Mouse (Mus musculus): ENCODE results near the gene Cmc1. TPM values are rescaled to one million over a fixed set of nuclear protein-coding genes. Genes with fewer than 3 reads are reported as not detected.
A peak's percentile ranks its signal among the peaks of the same experiment; 100 is the strongest.

The Cmc1 gene
- 10 to 100 TPM; 18.0 to 22.4 TPM for total RNA-seq (2021)
- long read RNA-seq, experiment 1, transcript Cmc1-201 (4 exons, 1,169 nt) = major isoform, 26 of 27 reads
- long read RNA-seq, experiment 1, partial matches to known transcripts = 0 of 27 reads
- long read RNA-seq, experiment 1, other reads (novel, unspliced or antisense) = 1 of 27 reads
- long read RNA-seq, experiment 2, transcript Cmc1-201 (4 exons, 1,169 nt) = major isoform, 39 of 42 reads
- long read RNA-seq, experiment 2, partial matches to known transcripts = 0 of 42 reads
- long read RNA-seq, experiment 2, other reads (novel, unspliced or antisense) = 3 of 42 reads

GRCm38 (mm10) chr9:118149407-118150402 is at the start of gene Cmc1:
Gene Cmc1, minus strand, starts transcription at chr9:118150177.
- intact Hi-C loops (cut with DNase I) = loop anchor here (2.0 to 10.0 kb wide), 2 partner anchors 109 to 255 kb away; partner anchors contain the start of gene Azi2
- DNase-seq = peak; percentile 93 to 96

- intact Hi-C loops (cut with DNase I) = no loop called here
- DNase-seq = no peak
These were observed 48.6 kb upstream of the Cmc1 start for GRCm38 (mm10) chr9:118198557-118198956.

- intact Hi-C loops (cut with DNase I) = no loop called here
- no peak for DNase-seq
These were observed 46.8 kb upstream of the Cmc1 start for GRCm38 (mm10) chr9:118196661-118197390.

GRCm38 (mm10) chr9:118193263-118193662 is 43.3 kb upstream of the Cmc1 start:
- intact Hi-C loops (cut with DNase I) = no loop called here
- DNase-seq = no peak

GRCm38 (mm10) chr9:118191276-118191675 is 41.3 kb upstream of the Cmc1 start:
- no peak for DNase-seq
- intact Hi-C loops (cut with DNase I) = no loop called here

- intact Hi-C loops (cut with DNase I) = no loop called here
- no peak for DNase-seq
These were observed 38.4 kb upstream of the Cmc1 start for GRCm38 (mm10) chr9:118188374-118188773.

- no peak for DNase-seq
- intact Hi-C loops (cut with DNase I) = no loop called here
These were observed 37.4 kb upstream of the Cmc1 start for GRCm38 (mm10) chr9:118187420-118187819.

GRCm38 (mm10) chr9:118186776-118187175 is 36.8 kb upstream of the Cmc1 start:
- DNase-seq = no peak
- intact Hi-C loops (cut with DNase I) = no loop called here

GRCm38 (mm10) chr9:118179136-118180025 is 29.4 kb upstream of the Cmc1 start:
- DNase-seq = no peak
- intact Hi-C loops (cut with DNase I) = no loop called here

GRCm38 (mm10) chr9:118176687-118177086 is 26.7 kb upstream of the Cmc1 start:
- no peak for DNase-seq
- intact Hi-C loops (cut with DNase I) = no loop called here

- DNase-seq = no peak
- intact Hi-C loops (cut with DNase I) = no loop called here
These were observed 25.4 kb upstream of the Cmc1 start for GRCm38 (mm10) chr9:118175411-118175810.

- DNase-seq = no peak
- intact Hi-C loops (cut with DNase I) = no loop called here
These were observed 23.1 kb upstream of the Cmc1 start for GRCm38 (mm10) chr9:118173086-118173485.

GRCm38 (mm10) chr9:118168544-118168943 is 18.6 kb upstream of the Cmc1 start:
- intact Hi-C loops (cut with DNase I) = loop anchor here (2.0 kb wide), 1 partner anchor 116 kb away; no protein-coding TSS in a partner anchor
- no peak for DNase-seq

GRCm38 (mm10) chr9:118167606-118168005 is 17.6 kb upstream of the Cmc1 start:
- intact Hi-C loops (cut with DNase I) = loop anchor here (2.0 kb wide), 1 partner anchor 115 kb away; no protein-coding TSS in a partner anchor
- DNase-seq = no peak

- no peak for DNase-seq
- intact Hi-C loops (cut with DNase I) = no loop called here
These were observed 11.6 kb upstream of the Cmc1 start for GRCm38 (mm10) chr9:118161536-118161935.

GRCm38 (mm10) chr9:118159936-118160335 is 10.0 kb upstream of the Cmc1 start:
- intact Hi-C loops (cut with DNase I) = loop anchor here (10.0 kb wide), 1 partner anchor 265 kb away; no protein-coding TSS in a partner anchor
- DNase-seq = no peak

GRCm38 (mm10) chr9:118158201-118158600 is 8.2 kb upstream of the Cmc1 start:
- intact Hi-C loops (cut with DNase I) = loop anchor here (10.0 kb wide), 1 partner anchor 263 kb away; no protein-coding TSS in a partner anchor
- no peak for DNase-seq

GRCm38 (mm10) chr9:118157234-118157633 is 7.3 kb upstream of the Cmc1 start:
- DNase-seq = no peak
- intact Hi-C loops (cut with DNase I) = loop anchor here (10.0 kb wide), 1 partner anchor 262 kb away; no protein-coding TSS in a partner anchor

- no peak for DNase-seq
- intact Hi-C loops (cut with DNase I) = loop anchor here (10.0 kb wide), 1 partner anchor 260 kb away; no protein-coding TSS in a partner anchor
These were observed 4.7 kb upstream of the Cmc1 start for GRCm38 (mm10) chr9:118154666-118155065.
